Mouse (Mus musculus) liver, embryonic 15.5 days (tissue): ENCODE results near the gene T. TPM values are rescaled to one million over a fixed set of nuclear protein-coding genes. Genes with fewer than 3 reads are reported as not detected.

ENCODE experiments used
- ATAC-seq: fragments of 200-750 bp; cut with Nextera tagmentation; 2 replicates; pipeline ENCODE4 v1.8.0; 2017; ENCODE audit warnings: moderate number of reproducible peaks, mild to moderate bottlenecking, moderate library complexity; ENCODE audit not compliant: insufficient read depth
- H3K27ac ChIP-seq: fragments of 300-500 bp; sonication (generic); replicated peaks from 2 replicates; pipeline ENCODE4 v1.5.1; 2015; ENCODE audit warnings: mild to moderate bottlenecking, inconsistent platforms
- H3K27me3 ChIP-seq: fragments of 300-500 bp; sonication (generic); 2 replicates; pipeline ENCODE4 v1.6.1; 2015; ENCODE audit warnings: mild to moderate bottlenecking, inconsistent platforms
- H3K36me3 ChIP-seq: fragments of 300-500 bp; sonication (generic); replicated peaks from 2 replicates; pipeline ENCODE4 v1.6.1; 2015; ENCODE audit warnings: moderate library complexity, mild to moderate bottlenecking, inconsistent platforms
- H3K4me1 ChIP-seq: fragments of 300-500 bp; sonication (generic); replicated peaks from 2 replicates; pipeline ENCODE4 v1.6.1; 2015; ENCODE audit warnings: inconsistent platforms
- H3K4me2 ChIP-seq: fragments of 300-500 bp; sonication (generic); 2 replicates; pipeline ENCODE4 v1.6.1; 2015; ENCODE audit warnings: moderate library complexity, mild to moderate bottlenecking, inconsistent platforms
- H3K4me3 ChIP-seq: fragments of 300-500 bp; sonication (generic); replicated peaks from 2 replicates; pipeline ENCODE4 v1.5.1; 2015; ENCODE audit warnings: mild to moderate bottlenecking, inconsistent platforms
- H3K9ac ChIP-seq: fragments of 300-500 bp; sonication (generic); 2 replicates; pipeline ENCODE4 v1.6.1; 2015; ENCODE audit warnings: moderate library complexity, mild to moderate bottlenecking, inconsistent platforms
- H3K9me3 ChIP-seq: fragments of 300-500 bp; sonication (generic); replicated peaks from 2 replicates; pipeline ENCODE4 v1.6.1; 2016; ENCODE audit warnings: inconsistent platforms
- WGBS: fragments of 180-500 bp; shearing (Covaris S2); methylation state at CpG from one replicate; pipeline ENCODE4 v1.1.7; 2015; ENCODE audit warnings: mixed read lengths; ENCODE audit not compliant: insufficient replicate concordance; 5-methylcytosine and 5-hydroxymethylcytosine counted together
- polyA plus RNA-seq: library from polyadenylated mRNA; unstranded; fragments of >200 nt; fragmentation: Nextera tagmentation; extraction: Ambion mirVana; gene quantifications from 2 replicates; pipeline ENCODE4 v1.2.1, GENCODE M21; 2015

T gene
- polyA plus RNA-seq, 1 experiment from 2014 or later: not detected

DNA sequence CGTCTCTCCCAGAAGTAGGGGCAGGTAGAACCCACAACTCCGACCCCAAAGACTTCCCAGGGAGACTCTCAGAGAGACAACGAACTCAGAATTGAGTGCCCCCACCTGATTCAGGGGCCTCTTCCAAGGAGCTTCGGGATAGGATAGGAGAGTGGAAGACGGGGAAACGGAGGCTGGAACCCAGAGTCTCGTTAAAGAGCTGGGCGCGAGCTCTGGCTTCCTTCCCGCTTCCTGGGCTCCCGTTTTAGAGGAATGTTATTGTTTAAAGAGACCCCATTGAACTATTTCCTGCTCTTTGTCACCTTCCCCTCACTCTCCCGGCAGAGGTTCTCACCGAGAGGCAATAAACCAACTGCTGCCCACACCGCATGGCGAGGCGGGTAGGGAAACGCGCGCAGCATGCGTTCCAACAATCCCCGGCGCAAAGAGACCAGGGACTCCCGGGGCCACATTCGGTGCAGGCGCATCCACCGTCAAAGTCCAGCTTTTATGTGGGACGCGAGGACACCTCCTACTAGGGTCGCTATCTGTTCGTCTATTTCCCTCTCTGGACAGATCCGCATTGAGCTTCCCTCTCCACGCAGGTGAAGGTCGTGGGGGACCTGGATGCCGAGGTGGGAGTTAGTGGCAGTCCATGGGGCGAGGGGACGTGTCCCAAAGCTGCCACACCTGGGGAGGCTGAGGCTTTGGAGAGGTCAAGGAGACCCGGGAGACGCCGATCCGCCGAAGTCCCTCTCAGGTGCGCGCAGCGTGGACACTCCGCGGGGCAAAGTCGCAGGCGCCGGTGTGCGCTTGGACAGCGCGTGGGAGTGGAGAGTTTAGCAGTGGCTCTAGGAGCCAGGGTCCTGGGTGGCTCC lies 874 bp upstream of the T start:
- no peak overlapping the region for H3K9ac ChIP-seq
- H3K27ac ChIP-seq: no peak overlapping the region
- H3K4me1 ChIP-seq: no peaks in the 10 kb centered on the region
- H3K4me2 ChIP-seq: no peak overlapping the region
- H3K27me3 ChIP-seq: peaks cover 99% of the 10 kb centered on the region
- 2% methylated on average over 52 of the region's 52 CpGs for WGBS
- H3K4me3 ChIP-seq: no peak overlapping the region
- H3K9me3 ChIP-seq: no peaks in the 10 kb centered on the region
- H3K36me3 ChIP-seq: no peaks in the 10 kb centered on the region
- no peak for ATAC-seq

DNA sequence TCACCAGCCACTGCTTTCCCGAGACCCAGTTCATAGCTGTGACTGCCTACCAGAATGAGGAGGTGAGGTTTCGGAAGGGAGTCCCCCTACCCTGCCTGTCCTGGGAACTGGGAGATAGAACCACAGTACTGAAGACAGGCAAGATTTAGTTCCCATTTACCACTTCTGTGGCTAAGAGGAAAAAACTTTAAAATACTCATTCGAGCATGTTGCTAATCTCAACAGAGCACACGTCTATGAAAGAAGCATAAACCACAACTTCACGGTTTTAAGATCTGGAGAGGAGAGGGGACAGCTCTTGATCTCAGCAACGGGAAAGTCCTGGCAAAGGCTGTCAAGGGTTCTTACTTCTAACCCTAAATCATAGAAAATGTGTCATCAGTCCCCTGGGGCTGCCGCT lies 2.0 kb downstream of the T start:
- peaks cover 86% of the 10 kb centered on the region for H3K27me3 ChIP-seq
- no peak overlapping the region for H3K4me3 ChIP-seq
- no peak for ATAC-seq
- H3K9me3 ChIP-seq: no peaks in the 10 kb centered on the region
- no peak overlapping the region for H3K4me2 ChIP-seq
- H3K9ac ChIP-seq: no peak overlapping the region
- no peaks in the 10 kb centered on the region for H3K4me1 ChIP-seq
- no peak overlapping the region for H3K27ac ChIP-seq
- WGBS: 20% methylated on average over 7 of the region's 7 CpGs
- H3K36me3 ChIP-seq: no peaks in the 10 kb centered on the region

DNA sequence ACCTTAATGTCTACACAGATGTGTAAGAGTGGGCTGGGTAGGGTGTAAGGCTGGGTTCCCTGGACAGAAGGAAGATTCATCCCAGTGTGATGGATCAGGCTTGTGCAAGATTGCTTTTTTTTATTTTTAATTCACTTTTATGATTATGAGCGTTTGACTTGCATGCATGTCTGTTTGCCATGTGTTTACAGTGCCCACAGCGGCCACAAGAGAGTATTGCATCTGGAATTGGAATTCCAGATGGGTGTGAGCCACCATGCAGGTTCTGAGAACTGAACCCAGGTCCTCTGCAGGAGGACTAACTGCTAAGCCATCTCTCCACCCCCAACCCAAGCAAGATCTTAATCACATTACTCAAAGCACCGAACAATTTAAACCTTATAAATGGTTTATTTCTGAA lies 9.8 kb downstream of the T start:
- no peak overlapping the region for H3K27ac ChIP-seq
- no peaks in the 10 kb centered on the region for H3K4me1 ChIP-seq
- no peak overlapping the region for H3K4me3 ChIP-seq
- H3K4me2 ChIP-seq: no peak overlapping the region
- ATAC-seq: no peak
- peaks cover 17% of the 10 kb centered on the region; the same call in 1 of the 2 replicates for H3K27me3 ChIP-seq
- WGBS: 33% methylated on average over 3 of the region's 3 CpGs
- H3K9ac ChIP-seq: no peak overlapping the region
- no peaks in the 10 kb centered on the region for H3K9me3 ChIP-seq
- H3K36me3 ChIP-seq: no peaks in the 10 kb centered on the region

DNA sequence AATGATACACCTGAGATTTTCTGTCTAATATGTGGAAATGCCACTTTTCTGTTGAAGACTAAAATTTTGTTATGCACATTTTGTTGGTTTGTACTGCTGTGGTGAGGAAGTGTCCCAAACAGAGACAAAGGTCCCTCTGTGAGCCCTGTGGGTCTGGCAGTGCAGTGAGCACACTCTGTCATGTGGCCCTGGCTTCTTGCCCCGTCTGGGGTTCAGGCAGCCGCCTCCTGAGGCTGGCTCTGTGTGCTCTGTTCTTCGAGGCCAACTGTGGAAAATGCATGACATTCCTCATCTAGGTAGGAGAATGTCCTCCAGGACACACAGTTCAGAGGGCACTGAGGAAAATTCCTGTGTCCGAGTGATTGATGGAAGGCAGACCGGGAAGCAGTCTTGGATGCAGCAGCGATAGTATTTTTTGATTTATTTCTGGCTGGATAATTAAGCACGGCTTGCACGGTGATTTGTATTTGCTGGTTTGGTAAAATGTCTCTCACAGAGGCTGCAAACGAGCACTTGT lies 13.5 kb downstream of the T start:
- 43% methylated on average over 9 of the region's 9 CpGs for WGBS
- ATAC-seq: no peak
- H3K27me3 ChIP-seq: peaks cover 6% of the 10 kb centered on the region; the same call in 1 of the 2 replicates
- H3K4me1 ChIP-seq: no peaks in the 10 kb centered on the region
- H3K4me3 ChIP-seq: no peak overlapping the region
- H3K9ac ChIP-seq: no peak overlapping the region
- no peak overlapping the region for H3K27ac ChIP-seq
- no peak overlapping the region for H3K4me2 ChIP-seq
- H3K9me3 ChIP-seq: no peaks in the 10 kb centered on the region
- no peaks in the 10 kb centered on the region for H3K36me3 ChIP-seq

DNA sequence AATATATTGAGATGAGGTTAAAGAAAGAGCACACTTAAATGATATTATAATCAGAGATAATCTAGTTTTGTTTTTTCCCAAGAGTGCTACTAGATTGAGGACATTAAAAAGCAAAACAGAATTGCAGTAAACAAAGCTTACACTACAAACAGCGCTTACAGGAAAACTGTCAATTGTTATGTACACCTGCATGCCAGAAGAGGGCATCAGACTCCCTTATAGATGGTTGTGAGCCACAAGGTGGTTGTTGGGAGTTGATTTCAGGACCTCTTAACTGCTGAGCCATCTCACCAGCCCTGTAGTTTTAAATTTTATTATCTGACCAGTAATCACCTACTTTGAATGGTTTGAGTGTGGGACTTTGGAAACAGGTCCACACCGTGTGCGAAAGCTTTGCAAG lies 14.1 kb downstream of the T start:
- Histone ChIP-seq H3K4me1 (no peaks in the 10 kb centered on the region), H3K27me3 (peaks cover under 1% of the 10 kb centered on the region; the same call in 1 of the 2 replicates), H3K36me3 (no peaks in the 10 kb centered on the region), H3K9ac (no peak overlapping the region), H3K27ac (no peak overlapping the region), H3K4me3 (no peak overlapping the region), H3K9me3 (no peaks in the 10 kb centered on the region), H3K4me2 (no peak overlapping the region)
- no peak for ATAC-seq
- 56% methylated on average over 3 of the region's 3 CpGs for WGBS

DNA sequence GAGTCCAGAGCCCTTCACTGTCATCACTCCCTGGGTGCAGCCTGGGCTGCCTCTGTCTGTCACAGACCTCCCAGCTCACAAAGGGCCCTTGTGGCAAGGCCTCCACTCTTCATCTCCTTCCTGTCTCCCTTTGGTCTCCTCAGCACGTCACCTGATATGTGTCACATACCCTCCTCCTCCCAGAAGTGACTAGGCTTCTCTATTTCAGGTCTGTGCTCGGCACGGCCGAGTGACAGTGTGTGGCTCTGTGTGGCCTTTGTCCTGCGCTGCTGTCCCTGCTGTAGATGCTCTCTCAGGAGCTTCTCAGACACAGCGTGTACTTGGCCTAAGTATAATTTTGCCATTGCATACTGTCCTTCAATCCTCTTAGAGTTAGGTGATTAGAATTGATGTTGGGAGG lies 21.0 kb downstream of the T start:
- Histone ChIP-seq H3K27me3 (no peaks in the 10 kb centered on the region), H3K4me3 (no peak overlapping the region), H3K9me3 (no peaks in the 10 kb centered on the region), H3K27ac (no peak overlapping the region), H3K4me1 (no peaks in the 10 kb centered on the region), H3K36me3 (no peaks in the 10 kb centered on the region), H3K9ac (no peak overlapping the region), H3K4me2 (no peak overlapping the region)
- ATAC-seq: no peak
- WGBS: 35% methylated on average over 6 of the region's 6 CpGs

DNA sequence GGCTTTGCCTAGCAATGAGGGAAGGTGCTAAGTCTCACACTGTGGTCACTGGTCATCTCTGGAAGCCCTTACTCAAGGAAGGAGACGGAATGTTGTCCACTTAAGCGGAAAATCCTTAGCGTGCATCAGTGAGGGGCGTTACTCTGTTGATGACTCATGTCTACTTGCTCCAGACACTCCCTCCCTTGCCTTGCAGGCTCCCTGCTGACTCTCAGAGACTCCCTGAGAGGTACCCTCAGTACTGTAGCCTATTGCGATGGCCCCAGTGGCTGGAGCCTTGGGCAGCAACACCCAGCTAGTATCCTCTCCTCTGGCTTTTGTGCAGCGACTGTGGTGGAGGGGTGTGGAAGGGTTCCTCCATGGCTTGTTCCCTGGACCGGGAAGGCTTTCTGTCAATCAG lies 21.4 kb downstream of the T start:
- WGBS: 52% methylated on average over 7 of the region's 7 CpGs

DNA sequence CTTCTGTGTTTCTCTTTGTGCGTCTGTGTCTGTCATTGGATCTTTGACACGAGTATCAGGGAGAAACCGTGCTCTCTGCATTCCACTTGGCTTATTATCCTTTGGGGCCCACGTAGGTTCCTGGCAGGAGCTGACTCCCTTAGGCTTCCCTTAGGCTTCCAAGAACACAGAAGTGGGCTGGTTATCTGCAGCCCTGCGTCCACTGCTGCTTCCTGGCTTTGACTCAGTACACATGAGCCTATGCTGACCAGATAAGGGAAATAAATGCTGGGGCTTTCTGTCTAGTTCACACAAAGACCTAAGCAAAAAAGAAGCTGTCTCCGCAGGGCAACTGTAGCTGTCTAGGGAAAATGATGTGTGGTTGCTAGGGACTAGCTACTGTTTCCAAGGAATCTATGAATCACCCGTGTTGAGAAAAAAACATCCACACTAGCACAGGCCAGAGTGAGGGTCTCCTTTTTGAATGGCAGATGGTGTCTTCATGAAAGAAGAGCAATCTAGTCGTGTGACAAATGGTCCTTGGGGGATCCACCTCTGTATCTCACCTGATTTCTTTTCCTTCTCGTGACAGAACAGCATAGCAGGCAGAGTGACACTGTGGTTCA lies 22.7 kb downstream of the T start:
- no peaks in the 10 kb centered on the region for H3K36me3 ChIP-seq
- no peak overlapping the region for H3K4me2 ChIP-seq
- no peak overlapping the region for H3K27ac ChIP-seq
- H3K9ac ChIP-seq: no peak overlapping the region
- H3K4me3 ChIP-seq: no peak overlapping the region
- H3K4me1 ChIP-seq: no peaks in the 10 kb centered on the region
- H3K27me3 ChIP-seq: 0 out of 2 replicates have a peak, but pooled peaks cover 7% of the 10 kb centered on the region
- 21% methylated on average over 9 of the region's 9 CpGs for WGBS
- no peak for ATAC-seq
- no peaks in the 10 kb centered on the region for H3K9me3 ChIP-seq

More for the DNA sequence above, 21.4 kb downstream of the T start:
- no peak overlapping the region for H3K27ac ChIP-seq
- no peaks in the 10 kb centered on the region for H3K36me3 ChIP-seq
- no peaks in the 10 kb centered on the region for H3K4me1 ChIP-seq
- no peak overlapping the region for H3K4me3 ChIP-seq
- H3K27me3 ChIP-seq: 0 out of 2 replicates have a peak, but pooled peaks cover 4% of the 10 kb centered on the region
- no peak for ATAC-seq
- no peak overlapping the region for H3K9ac ChIP-seq
- H3K9me3 ChIP-seq: no peaks in the 10 kb centered on the region
- H3K4me2 ChIP-seq: no peak overlapping the region

DNA sequence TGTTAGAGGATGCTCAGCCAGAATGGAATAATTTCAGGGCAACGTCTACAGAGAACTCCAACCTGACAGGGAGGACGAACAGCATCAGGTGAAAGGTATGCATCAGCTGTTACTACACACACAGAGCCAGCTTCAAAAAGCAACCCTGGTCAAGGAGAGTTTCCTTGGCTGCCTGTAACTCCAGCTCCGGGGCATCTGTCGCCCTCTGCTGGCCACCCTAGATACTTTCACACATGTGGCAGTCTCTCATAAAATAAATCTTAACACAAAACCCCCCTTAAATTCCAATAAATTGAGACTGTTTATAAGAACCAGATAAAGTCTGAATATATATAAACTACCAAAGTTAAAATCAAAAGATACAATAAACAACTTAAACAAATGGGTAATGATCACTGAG lies 27.3 kb downstream of the T start:
- no peaks in the 10 kb centered on the region for H3K9me3 ChIP-seq
- no peak overlapping the region for H3K4me2 ChIP-seq
- no peak for ATAC-seq
- H3K9ac ChIP-seq: no peak overlapping the region
- peaks cover 33% of the 10 kb centered on the region for H3K27me3 ChIP-seq
- H3K36me3 ChIP-seq: no peaks in the 10 kb centered on the region
- no peak overlapping the region for H3K27ac ChIP-seq
- H3K4me1 ChIP-seq: no peaks in the 10 kb centered on the region
- H3K4me3 ChIP-seq: no peak overlapping the region
- 3% methylated on average over 4 of the region's 4 CpGs for WGBS

DNA sequence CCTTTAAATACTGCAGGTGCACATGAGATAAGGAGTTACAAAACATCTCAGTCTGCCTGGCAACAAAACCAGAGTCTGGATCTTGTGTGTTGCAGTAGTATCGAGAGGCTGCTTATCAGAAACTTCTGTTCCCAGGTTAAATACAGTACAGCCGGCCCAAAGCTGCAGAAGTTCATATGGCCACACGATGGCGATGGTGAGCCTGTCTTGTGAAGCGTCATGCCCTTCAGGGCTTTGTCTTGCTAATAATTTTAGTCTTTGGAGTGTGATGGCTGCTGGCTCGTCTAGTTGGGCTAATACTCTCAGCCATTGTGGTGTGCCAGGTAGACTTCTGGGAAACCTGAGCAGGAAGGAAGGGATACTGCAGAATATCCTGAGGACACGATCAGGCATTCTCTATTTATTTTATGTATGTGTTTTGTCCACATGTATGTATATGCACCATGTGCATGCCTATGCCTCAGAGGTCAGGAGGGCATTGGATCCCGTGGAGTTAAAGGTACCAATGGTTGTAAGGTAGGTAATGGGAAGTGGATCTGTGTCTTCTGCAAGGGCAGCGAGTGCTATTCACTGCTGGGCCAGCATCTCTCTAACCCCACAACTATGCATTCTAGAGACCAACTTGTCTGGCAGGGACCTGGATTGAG lies 29.4 kb downstream of the T start:
- WGBS: 17% methylated on average over 9 of the region's 9 CpGs

DNA sequence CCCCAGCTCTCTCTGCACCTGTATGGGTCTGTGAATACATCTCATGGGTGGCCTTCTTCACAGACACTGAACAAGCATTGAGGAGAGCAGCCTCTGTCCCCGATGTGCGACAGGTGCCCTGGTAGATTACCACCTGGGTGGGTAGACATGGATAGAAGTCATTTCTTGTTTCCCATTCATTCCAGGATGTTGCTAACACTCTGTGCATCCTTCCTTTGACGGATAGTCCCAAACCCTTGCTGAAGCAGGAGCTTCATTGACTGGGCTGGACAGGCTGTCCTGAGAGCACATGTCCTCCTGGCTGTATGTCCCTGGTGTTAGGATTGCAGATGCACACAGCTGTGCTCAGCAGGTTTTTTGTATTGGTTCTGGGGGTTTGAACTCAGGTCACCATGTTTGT lies 33.5 kb downstream of the T start:
- H3K36me3 ChIP-seq: no peaks in the 10 kb centered on the region
- H3K9me3 ChIP-seq: no peaks in the 10 kb centered on the region
- H3K27ac ChIP-seq: no peak overlapping the region
- H3K27me3 ChIP-seq: peaks cover 50% of the 10 kb centered on the region
- H3K4me2 ChIP-seq: no peak overlapping the region
- WGBS: 60% methylated on average over 3 of the region's 3 CpGs
- H3K4me3 ChIP-seq: no peak overlapping the region
- no peak overlapping the region for H3K9ac ChIP-seq
- ATAC-seq: no peak
- no peaks in the 10 kb centered on the region for H3K4me1 ChIP-seq

More for the DNA sequence above, 29.4 kb downstream of the T start:
- no peaks in the 10 kb centered on the region for H3K9me3 ChIP-seq
- no peak overlapping the region for H3K9ac ChIP-seq
- H3K4me2 ChIP-seq: no peak overlapping the region
- no peak overlapping the region for H3K27ac ChIP-seq
- peaks cover 44% of the 10 kb centered on the region for H3K27me3 ChIP-seq
- no peaks in the 10 kb centered on the region for H3K4me1 ChIP-seq
- no peaks in the 10 kb centered on the region for H3K36me3 ChIP-seq
- no peak overlapping the region for H3K4me3 ChIP-seq
- no peak for ATAC-seq
